Mouse (Mus musculus): ENCODE results near the gene Dhrs1. TPM values are rescaled to one million over a fixed set of nuclear protein-coding genes. Genes with fewer than 3 reads are reported as not detected.

Dhrs1 gene
- polyA plus RNA-seq, 1 experiment from 2014 or later = 122 TPM

GRCm38 (mm10) chr14:55735758-55736157, 9.7 kb downstream of the Dhrs1 start:
- H3K4me1 ChIP-seq (replicated peaks; ENCODE audit: insufficient read depth, low read length) = no peaks in the 10 kb centered on the region
- DNase-seq (ENCODE audit: low spot score) = no peak
- H3K4me3 ChIP-seq (replicated peaks; ENCODE audit: low read depth, low read length) = no peak overlapping the region
- no peak overlapping the region for H3K4me2 ChIP-seq (ENCODE audit: low read length)
- H3K9ac ChIP-seq (ENCODE audit: low read depth, low read length) = no peak overlapping the region
- H3K36me3 ChIP-seq (ENCODE audit: insufficient read depth, low read length) = peaks cover 25% of the 10 kb centered on the region
- no peaks in the 10 kb centered on the region for H3K27me3 ChIP-seq (ENCODE audit: insufficient read depth, low read length)
- no peak for ATAC-seq (replicated peaks; ENCODE audit: low FRiP score, low read depth)
- no peak for TF ChIP-seq CTCF (IDR thresholded peaks at IDR 0.05; ENCODE audit: low read depth)
- 77% methylated on average over 4 of the region's 4 CpGs for WGBS
- H3K9me3 ChIP-seq (replicated peaks; ENCODE audit: low read length) = no peaks in the 10 kb centered on the region
- no peak overlapping the region for H3K27ac ChIP-seq

DNA sequence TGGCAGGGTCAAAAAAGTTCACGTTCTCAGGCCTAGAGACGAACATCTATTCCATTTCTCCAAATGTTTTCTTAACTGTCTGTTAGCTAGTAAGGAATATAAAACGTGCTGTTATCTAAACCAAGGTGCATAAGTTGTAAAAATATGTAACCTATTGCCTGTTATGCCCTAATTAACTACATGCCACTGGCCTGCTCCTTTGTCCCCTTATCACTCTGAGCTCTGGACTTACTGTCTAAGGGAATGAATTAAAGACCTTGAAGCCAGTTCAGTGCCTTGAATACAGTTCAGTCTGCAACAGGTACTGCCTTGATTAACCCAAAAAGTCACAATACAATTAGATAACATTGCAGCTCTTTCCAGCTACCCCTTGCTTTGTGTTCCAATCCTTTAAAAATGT, 10.2 kb downstream of the Dhrs1 start:
- H3K4me2 ChIP-seq (ENCODE audit: low read length) = no peak overlapping the region
- no peaks in the 10 kb centered on the region for H3K27me3 ChIP-seq (ENCODE audit: insufficient read depth, low read length)
- 38% methylated on average over 3 of the region's 3 CpGs for WGBS
- DNase-seq (ENCODE audit: low spot score) (no peak), ATAC-seq (replicated peaks; ENCODE audit: low FRiP score, low read depth) (no peak)
- no peak overlapping the region for H3K27ac ChIP-seq
- H3K4me3 ChIP-seq (replicated peaks; ENCODE audit: low read depth, low read length) = no peak overlapping the region
- H3K4me1 ChIP-seq (replicated peaks; ENCODE audit: insufficient read depth, low read length) = no peaks in the 10 kb centered on the region
- no peak for TF ChIP-seq CTCF (IDR thresholded peaks at IDR 0.05; ENCODE audit: low read depth)
- H3K9ac ChIP-seq (ENCODE audit: low read depth, low read length) = no peak overlapping the region
- no peaks in the 10 kb centered on the region for H3K9me3 ChIP-seq (replicated peaks; ENCODE audit: low read length)
- peaks cover 21% of the 10 kb centered on the region for H3K36me3 ChIP-seq (ENCODE audit: insufficient read depth, low read length)

- Histone ChIP-seq H3K4me1 (replicated peaks; ENCODE audit: insufficient read depth, low read length) (no peaks in the 10 kb centered on the region), H3K36me3 (ENCODE audit: insufficient read depth, low read length) (peaks cover 16% of the 10 kb centered on the region), H3K9me3 (replicated peaks; ENCODE audit: low read length) (no peaks in the 10 kb centered on the region), H3K4me3 (replicated peaks; ENCODE audit: low read depth, low read length) (no peak overlapping the region), H3K9ac (ENCODE audit: low read depth, low read length) (no peak overlapping the region), H3K27me3 (ENCODE audit: insufficient read depth, low read length) (no peaks in the 10 kb centered on the region), H3K27ac (no peak overlapping the region), H3K4me2 (ENCODE audit: low read length) (no peak overlapping the region)
- no peak for ATAC-seq (replicated peaks; ENCODE audit: low FRiP score, low read depth)
- no peak for TF ChIP-seq CTCF (IDR thresholded peaks at IDR 0.05; ENCODE audit: low read depth)
- no peak for DNase-seq (ENCODE audit: low spot score)
- WGBS = 74% methylated on average over 7 of the region's 7 CpGs
These were observed 10.6 kb downstream of the Dhrs1 start for GRCm38 (mm10) chr14:55734869-55735268.

- DNase-seq (ENCODE audit: low spot score) = no peak
- Histone ChIP-seq H3K9ac (ENCODE audit: low read depth, low read length) (no peak overlapping the region), H3K4me2 (ENCODE audit: low read length) (no peak overlapping the region), H3K27me3 (ENCODE audit: insufficient read depth, low read length) (no peaks in the 10 kb centered on the region), H3K4me3 (replicated peaks; ENCODE audit: low read depth, low read length) (no peak overlapping the region), H3K36me3 (ENCODE audit: insufficient read depth, low read length) (peaks cover 6% of the 10 kb centered on the region; the same call in 1 of the 2 replicates), H3K4me1 (replicated peaks; ENCODE audit: insufficient read depth, low read length) (no peaks in the 10 kb centered on the region), H3K27ac (no peak overlapping the region), H3K9me3 (replicated peaks; ENCODE audit: low read length) (no peaks in the 10 kb centered on the region)
- TF ChIP-seq CTCF (IDR thresholded peaks at IDR 0.05; ENCODE audit: low read depth) = no peak
- no peak for ATAC-seq (replicated peaks; ENCODE audit: low FRiP score, low read depth)
- WGBS = 77% methylated on average over 10 of the region's 10 CpGs
These were observed 11.6 kb downstream of the Dhrs1 start for GRCm38 (mm10) chr14:55733889-55734288.

DNA sequence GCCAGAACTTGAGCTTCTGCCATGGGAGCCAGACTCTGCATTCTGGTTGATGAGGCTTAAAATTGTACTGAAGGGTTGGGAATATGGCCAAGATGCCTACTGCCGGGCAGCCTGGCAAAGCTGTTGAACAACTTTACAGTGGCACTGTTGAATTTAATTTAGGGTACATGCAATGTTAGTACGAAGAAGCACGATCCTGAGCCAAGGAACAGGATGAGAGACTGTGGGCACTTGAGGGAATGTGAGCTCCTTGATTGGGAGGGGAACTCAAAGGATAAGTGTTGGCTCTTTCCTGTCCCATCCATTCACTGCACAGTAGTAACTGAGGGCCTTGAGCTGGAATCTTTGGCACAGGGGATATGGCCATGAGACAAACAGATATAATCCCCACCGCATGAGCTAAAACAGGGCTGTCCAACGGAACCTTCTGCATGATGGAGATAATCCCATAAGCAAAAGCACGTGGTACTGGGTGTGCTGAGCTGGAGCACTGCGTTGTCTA, 14.9 kb downstream of the Dhrs1 start:
- 86% methylated on average over 7 of the region's 7 CpGs for WGBS
- ATAC-seq (replicated peaks; ENCODE audit: low FRiP score, low read depth) (no peak), DNase-seq (ENCODE audit: low spot score) (no peak)
- Histone ChIP-seq H3K9ac (ENCODE audit: low read depth, low read length) (no peak overlapping the region), H3K4me3 (replicated peaks; ENCODE audit: low read depth, low read length) (no peak overlapping the region), H3K4me1 (replicated peaks; ENCODE audit: insufficient read depth, low read length) (no peaks in the 10 kb centered on the region), H3K4me2 (ENCODE audit: low read length) (no peak overlapping the region), H3K27ac (no peak overlapping the region), H3K36me3 (ENCODE audit: insufficient read depth, low read length) (no peaks in the 10 kb centered on the region), H3K27me3 (ENCODE audit: insufficient read depth, low read length) (no peaks in the 10 kb centered on the region), H3K9me3 (replicated peaks; ENCODE audit: low read length) (no peaks in the 10 kb centered on the region)
- TF ChIP-seq CTCF (IDR thresholded peaks at IDR 0.05; ENCODE audit: low read depth) = no peak

GRCm38 (mm10) chr14:55730116-55730515, 15.4 kb downstream of the Dhrs1 start:
- Histone ChIP-seq H3K9ac (ENCODE audit: low read depth, low read length) (no peak overlapping the region), H3K27ac (no peak overlapping the region), H3K36me3 (ENCODE audit: insufficient read depth, low read length) (no peaks in the 10 kb centered on the region), H3K4me2 (ENCODE audit: low read length) (no peak overlapping the region), H3K9me3 (replicated peaks; ENCODE audit: low read length) (no peaks in the 10 kb centered on the region), H3K27me3 (ENCODE audit: insufficient read depth, low read length) (no peaks in the 10 kb centered on the region), H3K4me1 (replicated peaks; ENCODE audit: insufficient read depth, low read length) (no peaks in the 10 kb centered on the region), H3K4me3 (replicated peaks; ENCODE audit: low read depth, low read length) (no peak overlapping the region)
- no peak for DNase-seq (ENCODE audit: low spot score)
- WGBS = 83% methylated on average over 7 of the region's 7 CpGs
- no peak for ATAC-seq (replicated peaks; ENCODE audit: low FRiP score, low read depth)
- no peak for TF ChIP-seq CTCF (IDR thresholded peaks at IDR 0.05; ENCODE audit: low read depth)

All from kidney, postnatal 0 days (tissue).